Mouse (Mus musculus) spleen, embryonic (tissue): Measurements from ENCODE around the gene Ppil3.

Source experiments
- CTCF ChIA-PET: fragments of 350-600 bp; sonication (Branson Sonifier 250); formaldehyde crosslinking; loops from one replicate; lab custom pipeline; 2022; lab: Charles Lee

Gene Ppil3

GRCm38 (mm10) chr1:58445143-58445722 lies at the start of gene Ppil3, which contains the start of gene Nif3l1:
Gene Ppil3 (minus strand): TSS chr1:58445486.
Gene Nif3l1 (plus strand): TSS chr1:58445151.
- CTCF ChIA-PET = interaction anchor here (0.6 kb wide), 1 partner anchor 60 kb away, joined by 6 read pairs; the partner anchor contains the start of gene Orc2

- CTCF ChIA-PET = no interaction called here
These were observed 37.4 kb upstream of the Ppil3 start for GRCm38 (mm10) chr1:58482647-58483046.

- CTCF ChIA-PET = no interaction called here
These were observed 30.4 kb upstream of the Ppil3 start for GRCm38 (mm10) chr1:58475662-58476061.

GRCm38 (mm10) chr1:58465561-58465960 lies 20.3 kb upstream of the Ppil3 start:
- CTCF ChIA-PET = no interaction called here

- CTCF ChIA-PET = no interaction called here
These were observed 19.8 kb upstream of the Ppil3 start for GRCm38 (mm10) chr1:58465042-58465441.

- CTCF ChIA-PET = interaction anchor here (0.6 kb wide), 1 partner anchor 157 kb away, joined by 6 read pairs; no protein-coding TSS in a partner anchor
These were observed 18.6 kb upstream of the Ppil3 start for GRCm38 (mm10) chr1:58463935-58464334.

- CTCF ChIA-PET = no interaction called here
These were observed 15.3 kb upstream of the Ppil3 start for GRCm38 (mm10) chr1:58460566-58460965.

- CTCF ChIA-PET = no interaction called here
These were observed 13.6 kb upstream of the Ppil3 start for GRCm38 (mm10) chr1:58458867-58459266.

- CTCF ChIA-PET = no interaction called here
These were observed 12.9 kb upstream of the Ppil3 start for GRCm38 (mm10) chr1:58458175-58458574.

- CTCF ChIA-PET = no interaction called here
These were observed 9.0 kb upstream of the Ppil3 start for GRCm38 (mm10) chr1:58454316-58454715.

GRCm38 (mm10) chr1:58448396-58448795 lies 3.1 kb upstream of the Ppil3 start:
- CTCF ChIA-PET = no interaction called here

- CTCF ChIA-PET = no interaction called here
These were observed 2.5 kb upstream of the Ppil3 start for GRCm38 (mm10) chr1:58447766-58448165.

GRCm38 (mm10) chr1:58445861-58446260 lies 575 bp upstream of the Ppil3 start:
- CTCF ChIA-PET = no interaction called here

- CTCF ChIA-PET = interaction anchor here (0.6 kb wide), 1 partner anchor 60 kb away, joined by 6 read pairs; the partner anchor contains the start of gene Orc2
These were observed 595 bp downstream of the Ppil3 start for GRCm38 (mm10) chr1:58444691-58445090.

- CTCF ChIA-PET = interaction anchor here (0.6 kb wide), 1 partner anchor 127 kb away, joined by 4 read pairs; no protein-coding TSS in a partner anchor
These were observed 20.7 kb downstream of the Ppil3 start for GRCm38 (mm10) chr1:58424551-58424950.

GRCm38 (mm10) chr1:58423371-58424248 lies 21.7 kb downstream of the Ppil3 start, which contains the start of gene Clk1:
Gene Clk1 (minus strand): TSS chr1:58424066.
- CTCF ChIA-PET = no interaction called here

- CTCF ChIA-PET = no interaction called here
These were observed 22.4 kb downstream of the Ppil3 start for GRCm38 (mm10) chr1:58422879-58423278.

GRCm38 (mm10) chr1:58420961-58421360 lies 24.3 kb downstream of the Ppil3 start:
- CTCF ChIA-PET = no interaction called here

- CTCF ChIA-PET = no interaction called here
These were observed 25.3 kb downstream of the Ppil3 start for GRCm38 (mm10) chr1:58420032-58420431.

- CTCF ChIA-PET = interaction anchor here (1.1 kb wide), 1 partner anchor 22 kb away, joined by 5 read pairs; no protein-coding TSS in a partner anchor
These were observed 29.2 kb downstream of the Ppil3 start for GRCm38 (mm10) chr1:58416048-58416447.

GRCm38 (mm10) chr1:58415442-58415841 lies 29.8 kb downstream of the Ppil3 start:
- CTCF ChIA-PET = interaction anchor here (1.1 kb wide), 1 partner anchor 21 kb away, joined by 5 read pairs; no protein-coding TSS in a partner anchor

GRCm38 (mm10) chr1:58410776-58411175 lies 34.5 kb downstream of the Ppil3 start:
- CTCF ChIA-PET = no interaction called here
